Mouse (Mus musculus): Measurements from ENCODE around the gene Vmn1r217.
"Not testable (repeated sequence)": the region's sequence is repeated elsewhere in the genome, so short reads cannot be mapped to it uniquely, and the experiment has no call there.

Gene Vmn1r217

GRCm38 (mm10) chr13:23118126-23118525, at the start of gene Vmn1r217:
Gene Vmn1r217 (minus strand): TSS chr13:23118226.
- not testable (repeated sequence) for DNase-seq (ENCODE audit: low spot score in 2 of 2)

- not testable (repeated sequence) for DNase-seq (ENCODE audit: low spot score in 2 of 2)
Observed at GRCm38 (mm10) chr13:23166471-23166870, 48.4 kb upstream of the Vmn1r217 start.

- no peak for DNase-seq (ENCODE audit: low spot score in 2 of 2)
Observed at GRCm38 (mm10) chr13:23159012-23159411, 41.0 kb upstream of the Vmn1r217 start, which contains the start of gene Vmn1r219. Gene Vmn1r219 (plus strand): TSS chr13:23159312.

- DNase-seq (ENCODE audit: low spot score in 2 of 2) = no peak
Observed at GRCm38 (mm10) chr13:23157848-23158247, 39.8 kb upstream of the Vmn1r217 start.

GRCm38 (mm10) chr13:23138880-23139279, 20.9 kb upstream of the Vmn1r217 start:
- no peak for DNase-seq (ENCODE audit: low spot score in 2 of 2)

- no peak for DNase-seq (ENCODE audit: low spot score in 2 of 2)
Observed at GRCm38 (mm10) chr13:23133501-23133900, 15.5 kb upstream of the Vmn1r217 start.

- no peak for DNase-seq (ENCODE audit: low spot score in 2 of 2)
Observed at GRCm38 (mm10) chr13:23133099-23133498, 15.1 kb upstream of the Vmn1r217 start, which contains the start of gene Vmn1r218. Gene Vmn1r218 (plus strand): TSS chr13:23133155.

GRCm38 (mm10) chr13:23120611-23121010, 2.6 kb upstream of the Vmn1r217 start:
- no peak for DNase-seq (ENCODE audit: low spot score in 2 of 2)

- no peak for DNase-seq (ENCODE audit: low spot score in 2 of 2)
Observed at GRCm38 (mm10) chr13:23094386-23094785, 23.6 kb downstream of the Vmn1r217 start.

GRCm38 (mm10) chr13:23069312-23069711, 48.7 kb downstream of the Vmn1r217 start:
- DNase-seq (ENCODE audit: low spot score in 2 of 2) = no peak

- no peak for DNase-seq (ENCODE audit: low spot score in 2 of 2)
Observed at GRCm38 (mm10) chr13:23067725-23068124, 50.3 kb downstream of the Vmn1r217 start, which contains the start of gene Vmn1r215. Gene Vmn1r215 (plus strand): TSS chr13:23068025.

GRCm38 (mm10) chr13:23057778-23058177, 60.2 kb downstream of the Vmn1r217 start:
- DNase-seq (ENCODE audit: low spot score in 2 of 2) = no peak

All from right cerebral cortex, postnatal 36 days (tissue).